In genomic region chr5:24686176-24686575, GRCm38 (mm10) we compare ENCODE assay signal across 8 mouse cellular contexts. TPM values are rescaled to one million over a fixed set of nuclear protein-coding genes. Genes with fewer than 3 reads are reported as not detected.
DNase-seq lines count a peak whose midpoint lies in the region; ATAC-seq and TF ChIP-seq lines count a peak whose summit lies in the region.

No protein-coding gene starts in this region.

- TF ChIP-seq CTCF in lung, embryonic 14.5 days (IDR thresholded peaks at IDR 0.05; ENCODE audit: low read depth) = no peak

- H3K9me3 ChIP-seq in lung, embryonic 14.5 days (ENCODE audit: low read depth, low read length) = no peaks in the 10 kb centered on the region
- H3K9me3 ChIP-seq in forebrain, embryonic 16.5 days (ENCODE audit: control insufficient read depth, low read length) = no peaks in the 10 kb centered on the region
- H3K9me3 ChIP-seq in liver, embryonic 13.5 days (replicated peaks) = no peaks in the 10 kb centered on the region

- peaks cover 7% of the 10 kb centered on the region; the same call in 1 of the 2 replicates for H3K36me3 ChIP-seq in lung, embryonic 14.5 days (ENCODE audit: insufficient read depth)
- peaks cover 12% of the 10 kb centered on the region for H3K36me3 ChIP-seq in forebrain, embryonic 16.5 days (ENCODE audit: control insufficient read depth, insufficient read depth)
- H3K36me3 ChIP-seq in liver, embryonic 13.5 days = peaks cover 18% of the 10 kb centered on the region
- H3K36me3 ChIP-seq in splenic B cell, adult 2 months (ENCODE audit: control insufficient read depth, insufficient read depth, low read length, poor library complexity, severe bottlenecking) = peaks cover 4% of the 10 kb centered on the region

- H3K9ac ChIP-seq in lung, embryonic 14.5 days = peak overlapping the region; percentile 75
- H3K9ac ChIP-seq in forebrain, embryonic 16.5 days (replicated peaks; ENCODE audit: low read depth, low read length) = peak overlapping the region; percentile 87
- H3K9ac ChIP-seq in liver, embryonic 13.5 days = peak overlapping the region; percentile 87

- H3K27me3 ChIP-seq in lung, embryonic 14.5 days (ENCODE audit: insufficient read depth, low read length) = no peaks in the 10 kb centered on the region
- no peaks in the 10 kb centered on the region for H3K27me3 ChIP-seq in forebrain, embryonic 16.5 days (replicated peaks; ENCODE audit: control insufficient read depth, insufficient read depth, low read length)
- no peaks in the 10 kb centered on the region for H3K27me3 ChIP-seq in liver, embryonic 13.5 days
- no peaks in the 10 kb centered on the region for H3K27me3 ChIP-seq in splenic B cell, adult 2 months (ENCODE audit: control insufficient read depth, insufficient read depth, low read length, poor library complexity, severe bottlenecking)

- peak overlapping the region; percentile 59 for H3K4me2 ChIP-seq in lung, embryonic 14.5 days
- peak overlapping the region; percentile 60 for H3K4me2 ChIP-seq in forebrain, embryonic 16.5 days (ENCODE audit: low read length)
- H3K4me2 ChIP-seq in liver, embryonic 13.5 days = peak overlapping the region; percentile 77

- H3K27ac ChIP-seq in lung, embryonic 14.5 days (ENCODE audit: low read depth) = peak overlapping the region; percentile 91
- H3K27ac ChIP-seq in forebrain, embryonic 16.5 days (ENCODE audit: low read length) = peak overlapping the region; percentile 96
- H3K27ac ChIP-seq in liver, embryonic 13.5 days = peak overlapping the region; percentile 95

- H3K4me3 ChIP-seq in lung, embryonic 14.5 days (ENCODE audit: low read depth, low read length) = peak overlapping the region; percentile 89
- H3K4me3 ChIP-seq in forebrain, embryonic 16.5 days (replicated peaks; ENCODE audit: low read length) = peak overlapping the region; percentile 93
- H3K4me3 ChIP-seq in liver, embryonic 13.5 days (replicated peaks) = peak overlapping the region; percentile 98

- H3K4me1 ChIP-seq in lung, embryonic 14.5 days (ENCODE audit: insufficient read depth) = 0 out of 2 replicates have a peak, but pooled peaks cover 4% of the 10 kb centered on the region
- peaks cover 13% of the 10 kb centered on the region for H3K4me1 ChIP-seq in forebrain, embryonic 16.5 days (replicated peaks; ENCODE audit: control insufficient read depth, insufficient read depth, low read length)
- H3K4me1 ChIP-seq in liver, embryonic 13.5 days (replicated peaks) = peaks cover 25% of the 10 kb centered on the region

- ATAC-seq in lung, embryonic 14.5 days (ENCODE audit: insufficient read depth) = peak; percentile 7
- peak; percentile 7 for ATAC-seq in forebrain, embryonic 16.5 days
- no peak for ATAC-seq in liver, embryonic 13.5 days (ENCODE audit: low read depth)

- peak; percentile 72 for DNase-seq in lung, embryonic 14.5 days
- no peak for DNase-seq in lung, postnatal 14 days
- DNase-seq in WW6 (ENCODE audit: low read depth, low spot score) = peak; percentile 24
- no peak for DNase-seq in liver, embryonic 13.5 days
- DNase-seq in splenic B cell, adult 2 months (ENCODE audit: low read depth, low spot score) = peak; percentile 84
- no peak for DNase-seq in layer of hippocampus, postnatal 10 days (ENCODE audit: low spot score in 2 of 2)
- no peak for DNase-seq in left cerebral cortex, adult 9 months (ENCODE audit: low spot score in 2 of 2)

- WGBS in lung, embryonic 14.5 days = under 1% methylated on average over 15 of the region's 15 CpGs
- WGBS in forebrain, embryonic 16.5 days = 1% methylated on average over 15 of the region's 15 CpGs
- WGBS in liver, embryonic 13.5 days (ENCODE audit: insufficient replicate concordance) = 1% methylated on average over 15 of the region's 15 CpGs

RNA-seq across cellular contexts. Expression of gene Nub1, which starts 0.8 kb away (rescaled TPM):
- polyA plus RNA-seq in lung, embryonic 14.5 days (2014; fragmentation: Nextera tagmentation; extraction: Ambion mirVana) = 31.6 and 34.1 TPM in 2 replicates
- polyA plus RNA-seq in forebrain, embryonic 16.5 days (2015; fragmentation: Nextera tagmentation; extraction: Ambion mirVana) = 70.0 and 71.2 TPM in 2 replicates
- 12.3 and 15.7 TPM in 2 replicates for polyA plus RNA-seq in liver, embryonic 13.5 days (2015; fragmentation: Nextera tagmentation; extraction: Ambion mirVana)
- total RNA-seq in layer of hippocampus, postnatal 10 days (2021) = 10 to 100 TPM; 71.7 to 75.3 TPM

RNA-seq across cellular contexts. Expression of gene Wdr86, which starts 44.4 kb away (rescaled TPM):
- 39.7 and 43.9 TPM in 2 replicates for polyA plus RNA-seq in lung, embryonic 14.5 days (2014; fragmentation: Nextera tagmentation; extraction: Ambion mirVana)
- 4.7 and 5.1 TPM in 2 replicates for polyA plus RNA-seq in forebrain, embryonic 16.5 days (2015; fragmentation: Nextera tagmentation; extraction: Ambion mirVana)
- polyA plus RNA-seq in liver, embryonic 13.5 days (2015; fragmentation: Nextera tagmentation; extraction: Ambion mirVana) = 1.5 and 2.0 TPM in 2 replicates
- total RNA-seq in layer of hippocampus, postnatal 10 days (2021) = 1 to 10 TPM; 1.5 to 2.4 TPM

Comparison
In these comparisons a context has a peak if more than half of its experiments do, and no peak if none do; other contexts are left out.
1. DNase-seq: peak in lung, embryonic 14.5 days (single experiment), WW6 (single experiment) and splenic B cell, adult 2 months (single experiment); none in lung, postnatal 14 days (single experiment), liver, embryonic 13.5 days (single experiment), layer of hippocampus, postnatal 10 days (0 of 2) and left cerebral cortex, adult 9 months (0 of 2).
2. Peak in every context shown above with its lines, with median percentiles within 50 percentile points of each other: H3K27ac ChIP-seq, H3K4me2 ChIP-seq, H3K4me3 ChIP-seq and H3K9ac ChIP-seq.